Mouse (Mus musculus): ENCODE results near the gene Rangrf.
"Not testable (repeated sequence)": the region's sequence is repeated elsewhere in the genome, so short reads cannot be mapped to it uniquely, and the experiment has no call there.

The Rangrf gene

DNA sequence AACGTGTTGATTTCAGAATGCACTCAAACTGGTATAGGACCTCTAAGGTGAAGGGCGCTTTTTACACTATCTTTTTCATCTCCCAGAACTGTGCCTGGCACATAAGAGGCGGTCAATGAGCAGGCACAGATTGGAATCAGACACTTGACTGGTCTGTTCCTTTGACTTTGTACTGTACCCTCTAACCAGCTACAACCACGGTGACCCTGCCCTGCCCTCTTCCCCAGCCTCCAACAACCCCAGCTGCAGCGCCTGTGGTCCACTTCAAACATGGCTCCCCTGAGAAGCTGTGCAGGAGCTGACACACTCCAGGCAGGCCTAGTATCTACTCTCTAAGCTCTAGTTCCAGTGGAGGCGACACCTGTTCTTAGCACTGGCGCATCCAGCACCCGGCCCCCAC lies 32.3 kb downstream of the Rangrf start:
- DNase-seq: no peak

DNA sequence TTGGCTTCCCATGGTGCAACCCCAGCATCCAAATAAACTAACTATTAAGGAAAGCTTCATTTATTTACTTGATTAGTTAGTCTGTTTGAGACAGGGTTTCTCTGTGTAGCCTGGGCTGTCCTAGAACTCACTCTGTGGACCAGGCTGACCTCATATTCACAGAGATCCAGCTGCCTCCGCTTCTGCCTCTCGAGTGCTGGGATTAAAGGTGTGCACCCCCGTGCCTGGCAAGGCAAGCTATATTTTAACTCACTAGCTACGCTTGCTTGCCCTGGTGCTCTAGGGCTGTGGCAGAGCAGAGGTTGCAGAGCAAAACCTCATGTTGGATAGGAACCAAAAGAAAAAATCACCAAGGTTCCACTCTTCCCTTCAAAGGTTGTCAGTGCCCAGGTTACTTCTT lies 34.5 kb downstream of the Rangrf start:
- DNase-seq: no peak

DNA sequence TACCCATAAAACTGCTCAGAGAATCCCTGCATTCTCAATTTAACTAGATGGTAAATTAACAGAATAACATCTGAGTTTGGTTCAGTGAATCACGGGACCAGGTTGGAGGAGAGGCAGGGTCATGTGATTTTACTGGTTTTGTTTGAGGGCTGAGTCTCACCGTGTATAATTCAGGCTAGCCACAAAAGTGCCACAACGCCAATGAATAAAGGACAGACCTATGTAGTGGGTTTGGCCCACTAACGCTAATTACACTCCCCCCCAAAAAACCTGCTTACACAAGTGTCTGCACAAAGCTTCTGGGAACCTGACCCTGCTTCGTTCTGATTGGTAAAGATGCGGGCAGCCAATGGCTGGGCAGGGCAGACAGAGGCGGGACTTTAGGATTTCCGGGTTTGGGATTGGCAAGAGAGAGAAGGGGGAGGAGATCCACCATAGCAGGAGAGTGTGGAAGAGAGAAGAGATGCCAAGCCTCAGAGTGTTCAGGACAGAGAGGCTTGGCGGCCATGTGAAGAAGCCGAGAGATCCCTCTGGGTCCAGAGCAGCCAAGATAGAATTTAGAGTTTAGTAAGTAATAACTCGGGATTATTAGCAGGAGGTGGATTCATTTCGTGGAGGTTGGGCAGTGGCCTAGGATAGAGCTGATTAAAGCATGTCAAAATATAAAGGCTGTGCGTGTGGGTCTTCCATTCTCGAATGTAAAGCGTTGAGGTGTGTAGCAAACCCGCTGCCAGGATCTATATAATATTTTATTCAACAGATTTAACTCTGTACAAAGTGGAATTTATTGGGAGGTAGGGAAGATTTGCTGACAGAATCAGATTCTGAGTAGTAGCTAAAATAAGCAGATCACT lies 35.3 kb downstream of the Rangrf start:
- peak; percentile 72 for DNase-seq

DNA sequence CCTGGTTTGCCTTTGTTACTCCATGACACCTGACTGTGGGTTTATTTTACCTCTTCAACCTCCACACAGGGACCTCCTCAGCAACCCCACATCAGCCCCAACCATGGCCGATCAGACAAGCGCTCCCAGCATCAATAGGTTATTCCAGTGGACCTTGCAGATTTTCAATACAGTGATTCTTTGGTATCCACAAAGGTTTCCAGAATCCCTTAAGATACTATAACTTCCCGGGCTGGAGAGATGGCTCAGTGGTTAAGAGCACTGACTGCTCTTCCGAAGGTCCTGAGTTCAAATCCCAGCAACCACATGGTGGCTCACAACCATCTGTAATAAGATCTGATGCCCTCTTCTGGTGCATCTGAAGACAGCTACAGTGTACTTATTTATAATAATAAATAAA lies 38.0 kb downstream of the Rangrf start:
- DNase-seq: not testable (repeated sequence)

DNA sequence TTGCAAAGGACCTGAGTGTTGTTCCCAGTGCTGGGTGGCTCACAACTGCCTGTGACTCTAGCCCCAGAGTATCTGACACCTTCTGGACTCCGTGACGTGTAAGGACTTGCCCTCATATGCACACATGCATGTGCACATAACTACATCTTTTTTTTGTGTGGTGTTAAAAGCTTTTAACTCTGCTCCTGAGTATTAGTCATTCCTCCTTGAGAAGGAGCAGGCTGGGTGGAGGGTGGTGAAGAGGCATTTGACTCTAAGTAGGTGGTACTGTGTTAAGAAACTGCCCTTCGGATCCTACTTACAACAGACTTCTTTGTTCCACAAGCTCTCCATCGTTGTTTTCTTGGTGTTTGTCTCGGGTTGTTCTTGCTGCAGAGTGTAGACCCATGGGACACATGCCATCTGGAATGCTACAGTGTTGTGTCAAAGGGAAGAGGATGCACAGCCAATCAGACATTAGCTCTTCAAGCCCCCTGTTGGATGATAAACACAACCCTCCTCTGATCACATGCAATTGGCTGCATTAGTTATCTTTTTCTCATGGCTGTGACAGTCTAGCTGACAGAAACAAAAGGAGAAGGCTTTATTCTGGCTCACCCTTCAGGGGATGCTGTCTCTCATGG lies 41.0 kb downstream of the Rangrf start:
- no peak for DNase-seq

DNA sequence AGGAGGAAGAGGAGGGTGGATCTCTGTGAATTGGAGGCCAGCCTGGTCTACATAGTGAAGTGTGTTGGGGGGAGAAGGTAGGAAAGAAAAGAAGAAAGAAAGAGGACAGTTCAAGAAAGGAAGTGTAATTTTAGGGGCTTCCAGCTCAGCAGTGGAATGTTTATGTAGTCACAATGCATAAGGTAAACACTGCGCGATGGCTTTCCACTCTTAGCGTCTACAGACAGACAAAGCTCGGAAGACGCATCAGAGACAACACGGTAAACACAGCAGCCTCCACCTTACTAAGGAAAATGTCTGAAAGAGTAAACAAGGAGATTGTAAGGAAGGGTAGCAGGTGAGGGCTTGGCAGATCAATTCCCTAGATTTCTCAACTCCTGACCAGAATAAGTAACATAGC lies 45.0 kb downstream of the Rangrf start:
- no peak for DNase-seq

DNA sequence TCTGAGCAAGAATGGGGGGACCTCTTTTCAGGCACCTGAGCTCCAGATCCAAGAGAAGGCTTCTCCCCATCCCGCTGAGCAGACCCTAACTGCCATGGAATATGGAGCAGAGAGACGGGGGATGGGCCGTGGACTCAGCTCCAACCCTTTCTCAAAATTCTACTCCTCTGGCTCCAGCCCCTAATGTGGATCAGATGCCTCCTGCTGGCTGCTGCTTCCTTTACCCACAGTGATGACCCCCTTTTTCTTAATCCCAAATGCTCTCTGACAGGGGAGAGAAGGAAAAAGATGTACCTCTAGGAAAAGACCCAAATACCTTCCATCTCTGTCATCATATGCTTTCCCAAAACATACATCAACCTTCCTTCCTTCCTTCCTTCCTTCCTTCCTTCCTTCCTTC lies 48.0 kb downstream of the Rangrf start, which contains the start of gene Odf4:
Odf4 (minus strand) TSS at position 101 of the 400 bp plus-strand sequence.
- DNase-seq: no peak

DNA sequence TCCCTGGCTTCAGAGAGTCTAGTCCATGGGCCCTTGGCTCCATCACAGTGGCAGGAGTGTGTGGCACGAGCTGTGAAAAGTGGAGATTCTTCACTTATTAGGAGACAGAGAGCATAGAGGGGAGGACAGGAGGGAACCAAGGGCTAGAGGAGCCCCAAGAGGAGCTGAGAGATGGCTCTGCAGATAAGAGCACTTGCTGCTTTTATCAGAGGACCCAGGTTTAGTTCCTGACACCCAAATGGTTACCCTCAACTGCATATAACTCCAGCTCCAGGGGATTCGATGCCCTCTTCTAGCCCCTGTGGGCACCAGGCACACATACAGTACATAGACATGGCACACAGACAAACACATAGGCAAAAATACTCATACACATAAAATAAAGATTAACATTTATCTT lies 50.2 kb downstream of the Rangrf start:
- DNase-seq: no peak

DNA sequence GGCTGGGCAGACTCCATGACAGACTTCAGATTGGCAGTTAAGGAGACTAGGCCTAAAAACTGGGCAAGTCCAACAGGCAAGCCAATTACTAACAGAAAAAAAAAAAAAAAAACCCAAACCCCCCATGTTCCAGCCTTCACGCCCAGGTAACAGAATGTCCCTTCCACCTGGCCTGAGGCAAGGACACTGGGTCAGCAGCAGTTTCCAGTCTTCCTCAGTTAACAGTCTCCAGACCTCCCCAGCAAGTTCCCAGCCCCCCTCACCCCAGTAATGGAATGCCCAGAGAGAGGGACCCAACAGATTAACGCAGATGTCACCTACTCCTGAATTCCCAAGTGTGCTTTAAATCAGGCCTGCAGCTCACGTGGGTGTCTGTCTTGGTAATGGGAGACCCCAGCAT lies 51.8 kb downstream of the Rangrf start:
- DNase-seq: no peak
